Mouse (Mus musculus) 416B (cell line): ENCODE data around the gene Ift172.
A peak's percentile ranks its signal among the peaks of the same experiment; 100 is the strongest.

ENCODE experiments used
- DNase-seq: peaks from one replicate; pipeline ENCODE4 v3.0.0; 2011; ENCODE audit warnings: low read depth

Gene Ift172

GRCm38 (mm10) chr5:31290521-31291360, at the start of gene Ift172:
Gene Ift172, minus strand, starts transcription at chr5:31291116.
- DNase-seq, result peak; percentile 99

GRCm38 (mm10) chr5:31328255-31328654, 37.3 kb upstream of the Ift172 start:
- peak; percentile 58 for DNase-seq

GRCm38 (mm10) chr5:31326850-31327249, 35.9 kb upstream of the Ift172 start:
- DNase-seq, result peak; percentile 24

- no peak for DNase-seq
Measured at GRCm38 (mm10) chr5:31324085-31324484, 33.2 kb upstream of the Ift172 start.

GRCm38 (mm10) chr5:31322776-31323175, 31.9 kb upstream of the Ift172 start:
- no peak for DNase-seq

- peak; percentile 13 for DNase-seq
Measured at GRCm38 (mm10) chr5:31312806-31313205, 21.9 kb upstream of the Ift172 start.

GRCm38 (mm10) chr5:31303093-31303492, 12.2 kb upstream of the Ift172 start:
- no peak for DNase-seq

- DNase-seq, result peak; percentile 33
Measured at GRCm38 (mm10) chr5:31301866-31302265, 10.9 kb upstream of the Ift172 start.

GRCm38 (mm10) chr5:31298486-31298885, 7.6 kb upstream of the Ift172 start:
- DNase-seq, result peak; percentile 16

- no peak for DNase-seq
Measured at GRCm38 (mm10) chr5:31297981-31298380, 7.1 kb upstream of the Ift172 start.

GRCm38 (mm10) chr5:31297047-31297757, 6.3 kb upstream of the Ift172 start, which contains the start of gene Gckr:
Gene Gckr, plus strand, starts transcription at chr5:31297443.
- DNase-seq, result no peak

- no peak for DNase-seq
Measured at GRCm38 (mm10) chr5:31295606-31296141, 4.8 kb upstream of the Ift172 start, which contains the start of gene Fndc4. Gene Fndc4, minus strand, starts transcription at chr5:31296080.

- no peak for DNase-seq
Measured at GRCm38 (mm10) chr5:31294964-31295605, 4.2 kb upstream of the Ift172 start.

GRCm38 (mm10) chr5:31291361-31291688, 409 bp upstream of the Ift172 start:
- DNase-seq, result no peak

- peak; percentile 42 for DNase-seq
Measured at GRCm38 (mm10) chr5:31289626-31290230, 1.2 kb downstream of the Ift172 start.

- no peak for DNase-seq
Measured at GRCm38 (mm10) chr5:31288655-31289054, 2.3 kb downstream of the Ift172 start.

GRCm38 (mm10) chr5:31288225-31288624, 2.7 kb downstream of the Ift172 start:
- peak; percentile 74 for DNase-seq

GRCm38 (mm10) chr5:31279245-31279988, 11.5 kb downstream of the Ift172 start:
- no peak for DNase-seq

GRCm38 (mm10) chr5:31273018-31273417, 17.9 kb downstream of the Ift172 start:
- no peak for DNase-seq

GRCm38 (mm10) chr5:31267686-31268085, 23.2 kb downstream of the Ift172 start:
- DNase-seq, result no peak

GRCm38 (mm10) chr5:31266101-31266500, 24.8 kb downstream of the Ift172 start:
- DNase-seq, result no peak
